25 mouse cellular contexts compared by ENCODE assay signal in genomic region chr9:87377921-87378320, GRCm38 (mm10).
"Had no signal": no experiment of that assay in that cellular context is flagged by ENCODE, and none has a peak within 500 bp of the region (broad histone marks: within the 10 kb centered on the region; RNA-seq: fewer than 3 reads in every experiment).

No protein-coding gene starts in this region.

- H3K4me3 ChIP-seq: gastrocnemius, adult 2 months; heart, adult 2 months; heart, embryonic 13.5 days; heart, embryonic 15.5 days; hindbrain, embryonic 10.5 days; hindbrain, embryonic 12.5 days; intestine, embryonic 15.5 days; layer of hippocampus, adult 2 months; left cerebral cortex, adult 2 months had no signal

- H3K9ac ChIP-seq: heart, embryonic 13.5 days; heart, embryonic 15.5 days; hindbrain, embryonic 12.5 days; hindbrain, embryonic 14.5 days; intestine, embryonic 15.5 days had no signal

- DNase-seq: gastrocnemius, adult 2 months; gastrocnemius, postnatal 10 days; gastrocnemius, postnatal 25 days; heart, adult 2 months; heart, postnatal 14 days; heart, postnatal 4 days; kidney, adult 18-20 months; kidney, adult 8-10 months; kidney, postnatal 10 days; kidney, postnatal 25 days; kidney, postnatal 4 days; liver had no signal

- ATAC-seq: forebrain, embryonic 16.5 days; hindbrain, embryonic 16.5 days; inflammation-experienced regulatory T-cells, adult 6 months; intestine, embryonic 15.5 days; intestine, postnatal 0 days had no signal

- H3K9me3 ChIP-seq: heart, embryonic 13.5 days; heart, embryonic 15.5 days; hindbrain, embryonic 10.5 days; hindbrain, embryonic 12.5 days; intestine, embryonic 15.5 days had no signal

- H3K4me1 ChIP-seq: hindbrain, embryonic 10.5 days; hindbrain, embryonic 12.5 days; intestine, embryonic 15.5 days had no signal

- H3K27ac ChIP-seq: gastrocnemius, adult 2 months; heart, adult 2 months; heart, embryonic 13.5 days; heart, embryonic 15.5 days; hindbrain, embryonic 10.5 days; hindbrain, embryonic 12.5 days; hindbrain, embryonic 14.5 days; intestine, embryonic 15.5 days; layer of hippocampus, adult 2 months; left cerebral cortex, adult 2 months had no signal

- H3K36me3 ChIP-seq: heart, embryonic 13.5 days; heart, embryonic 15.5 days; hindbrain, embryonic 10.5 days; hindbrain, embryonic 12.5 days; intestine, embryonic 15.5 days had no signal

- H3K27me3 ChIP-seq: heart, embryonic 13.5 days; heart, embryonic 15.5 days; hindbrain, embryonic 12.5 days; intestine, embryonic 15.5 days had no signal

- H3K4me2 ChIP-seq: heart, embryonic 11.5 days; heart, embryonic 13.5 days; heart, embryonic 15.5 days; hindbrain, embryonic 12.5 days; hindbrain, embryonic 14.5 days; intestine, embryonic 15.5 days had no signal
